Mouse (Mus musculus) mouse trophoblast stem cell (cell line): ENCODE results near the gene Pphln1.

Source experiments
- in situ Hi-C, 2 experiments: fragments of 300-500 bp; cut with MseI, MboI; formaldehyde crosslinking; loops; 2 replicates in 1 of 2; 3 replicates in 1 of 2; pipeline ENCODE4 v1.15.1; 2025

Gene Pphln1

GRCm38 (mm10) chr15:93502703-93503102 is 104.6 kb downstream of the Pphln1 start:
- in situ Hi-C loops: loop anchor here in 1 of 2 experiments (10.0 kb wide), 1 partner anchor 712 kb away; no protein-coding TSS in a partner anchor

DNA sequence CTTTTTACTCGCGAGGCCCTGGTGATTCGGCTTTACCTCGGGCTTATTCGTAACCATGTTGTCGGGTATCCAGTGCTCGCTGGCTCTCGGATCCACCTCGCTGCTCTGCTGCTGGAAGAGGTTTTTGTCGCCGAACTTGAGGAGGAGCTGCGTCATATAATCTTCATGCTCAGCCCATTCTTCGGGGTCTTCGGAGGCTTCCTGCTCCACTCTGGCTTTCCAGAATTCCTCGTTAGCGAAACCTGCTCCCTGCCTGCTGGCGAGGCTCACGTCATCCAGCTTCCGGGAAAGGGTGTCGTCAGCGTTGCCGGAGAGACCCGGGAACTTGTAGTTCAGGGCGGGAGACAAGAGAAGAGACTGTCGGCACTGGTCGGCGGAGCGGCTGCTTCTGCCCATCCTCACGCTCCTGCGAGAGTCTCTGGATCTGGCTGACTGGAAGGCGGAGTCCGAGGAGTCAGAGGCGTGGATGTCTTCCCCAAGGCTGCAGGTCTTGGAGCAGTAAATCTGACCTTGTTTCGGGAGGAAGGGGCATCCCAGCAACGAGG is 105.1 kb downstream of the Pphln1 start:
- in situ Hi-C loops: loop anchor here in 1 of 2 experiments (10.0 kb wide), 1 partner anchor 712 kb away; no protein-coding TSS in a partner anchor

DNA sequence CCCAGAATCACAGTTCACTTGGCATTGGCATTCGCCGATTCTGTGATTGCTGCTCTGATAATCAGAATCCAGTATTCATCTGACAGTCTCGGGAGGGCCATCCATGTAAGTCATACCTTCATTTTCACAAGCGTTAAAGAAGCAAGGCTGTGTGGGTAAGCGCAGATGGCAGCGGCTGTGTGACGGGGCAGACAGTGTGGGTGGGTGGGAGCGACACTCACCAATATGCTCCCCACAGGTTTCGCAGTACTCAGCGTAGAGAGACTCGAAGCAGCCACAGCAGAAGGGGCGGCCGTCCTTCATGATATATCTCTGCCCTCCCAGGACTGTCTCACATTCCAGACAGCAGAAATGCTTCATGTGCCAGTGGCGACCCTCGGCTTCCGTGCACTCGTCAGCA is 106.7 kb downstream of the Pphln1 start:
- in situ Hi-C loops: loop anchor here in 1 of 2 experiments (10.0 kb wide), 1 partner anchor 710 kb away; no protein-coding TSS in a partner anchor

GRCm38 (mm10) chr15:93510690-93511336 is 112.7 kb downstream of the Pphln1 start:
- in situ Hi-C loops: no loop called here

GRCm38 (mm10) chr15:93512437-93512836 is 114.3 kb downstream of the Pphln1 start:
- in situ Hi-C loops: no loop called here

- in situ Hi-C loops: no loop called here
Measured at GRCm38 (mm10) chr15:93513939-93514341, 115.8 kb downstream of the Pphln1 start.

- in situ Hi-C loops: no loop called here
Measured at GRCm38 (mm10) chr15:93515316-93515715, 117.2 kb downstream of the Pphln1 start.

DNA sequence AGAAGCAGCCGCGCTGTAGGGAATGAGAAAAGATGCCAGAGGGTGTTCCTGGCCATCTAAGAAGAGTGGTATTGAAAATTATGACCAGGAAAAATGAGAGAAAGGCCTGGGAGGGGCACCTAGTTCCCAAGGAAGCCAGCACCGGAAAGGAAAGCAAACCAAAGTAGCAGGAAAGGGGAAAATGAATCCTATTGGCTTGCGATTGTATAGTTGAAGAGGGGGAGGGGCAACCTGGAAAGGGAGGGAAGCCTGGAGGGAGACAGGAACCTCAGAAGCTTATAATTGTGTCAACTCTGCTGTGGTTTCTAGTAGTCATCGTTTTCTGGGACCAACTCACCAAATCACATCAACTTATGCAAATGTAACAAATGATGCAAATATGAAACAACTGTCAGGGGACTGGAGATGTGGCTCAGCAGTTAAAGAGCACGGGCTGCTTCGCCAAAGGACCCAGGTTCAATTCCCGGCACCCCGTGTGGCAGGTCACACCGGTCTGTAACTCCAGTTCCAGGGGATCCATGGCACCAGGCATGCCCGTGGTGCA is 118.9 kb downstream of the Pphln1 start:
- in situ Hi-C loops: no loop called here

- in situ Hi-C loops: no loop called here
Measured at GRCm38 (mm10) chr15:93518143-93518902, 120.2 kb downstream of the Pphln1 start.

- in situ Hi-C loops: no loop called here
Measured at GRCm38 (mm10) chr15:93518941-93519835, 121.0 kb downstream of the Pphln1 start.

DNA sequence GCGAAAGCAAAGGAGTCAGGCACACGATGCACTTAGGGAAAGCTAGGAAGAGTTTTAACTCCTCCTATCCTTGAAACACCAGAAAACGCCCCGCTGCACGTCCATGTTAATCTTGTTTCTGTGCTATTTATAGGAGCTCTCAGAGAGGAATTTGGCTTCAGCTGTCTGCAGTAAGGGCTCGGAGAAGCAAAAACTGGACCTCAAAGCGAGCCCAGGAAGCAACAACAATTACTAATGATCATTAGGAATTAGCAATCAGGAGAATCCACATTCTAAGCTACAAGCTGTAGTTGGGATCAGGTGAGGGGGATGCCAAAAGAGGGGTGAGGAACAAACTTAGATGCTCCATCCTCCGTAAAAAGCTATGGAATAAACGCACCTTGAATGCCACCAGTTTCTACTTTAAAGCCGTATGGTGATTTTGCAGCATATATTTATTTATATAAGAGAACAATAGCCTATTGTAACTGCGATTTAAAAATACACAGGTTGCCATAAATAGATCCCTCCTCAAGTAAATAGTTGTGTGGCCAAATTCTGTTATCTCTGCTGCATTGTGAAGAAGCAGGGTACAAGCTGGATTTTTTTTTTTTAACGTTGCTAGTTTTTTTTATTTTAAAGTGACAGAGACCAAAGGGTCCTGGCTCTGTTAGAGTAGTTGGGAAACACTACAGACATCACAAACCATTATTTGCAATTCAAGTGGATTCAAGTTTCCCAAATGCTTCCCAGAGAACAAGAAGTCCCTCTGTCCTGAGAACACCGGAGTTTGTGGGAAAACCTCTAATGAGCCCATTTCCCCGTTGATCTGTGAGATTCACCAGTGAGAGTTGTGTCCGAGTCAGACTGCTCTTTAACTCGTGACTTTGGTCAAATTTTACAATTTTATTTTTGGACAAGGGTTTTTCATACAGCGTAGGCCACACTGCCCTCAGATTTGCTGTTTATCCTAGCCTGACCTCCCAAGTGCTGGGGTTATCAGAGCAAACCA is 122.0 kb downstream of the Pphln1 start:
- in situ Hi-C loops: no loop called here

- in situ Hi-C loops: no loop called here
Measured at GRCm38 (mm10) chr15:93521088-93521786, 123.1 kb downstream of the Pphln1 start.

GRCm38 (mm10) chr15:93521787-93522180 is 123.6 kb downstream of the Pphln1 start:
- in situ Hi-C loops: no loop called here

- in situ Hi-C loops: no loop called here
Measured at GRCm38 (mm10) chr15:93525305-93525917, 127.3 kb downstream of the Pphln1 start.

- in situ Hi-C loops: no loop called here
Measured at GRCm38 (mm10) chr15:93529831-93530702, 131.9 kb downstream of the Pphln1 start.

DNA sequence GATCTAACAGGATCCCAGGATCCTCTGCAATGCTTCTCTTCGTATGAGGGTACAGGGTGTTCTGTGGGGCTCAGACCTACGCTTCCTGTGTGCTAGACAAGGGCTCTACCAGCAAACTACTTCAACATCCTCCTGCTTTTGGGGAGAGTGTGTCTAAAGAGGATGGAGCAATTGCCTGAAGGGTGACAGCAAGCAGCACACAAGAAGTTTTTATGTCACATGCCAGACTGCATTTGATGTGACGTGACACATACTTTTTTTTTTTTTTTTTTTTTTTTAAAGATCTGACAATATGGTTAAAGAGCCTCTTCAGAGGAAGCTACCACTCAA is 132.5 kb downstream of the Pphln1 start:
- in situ Hi-C loops: no loop called here

DNA sequence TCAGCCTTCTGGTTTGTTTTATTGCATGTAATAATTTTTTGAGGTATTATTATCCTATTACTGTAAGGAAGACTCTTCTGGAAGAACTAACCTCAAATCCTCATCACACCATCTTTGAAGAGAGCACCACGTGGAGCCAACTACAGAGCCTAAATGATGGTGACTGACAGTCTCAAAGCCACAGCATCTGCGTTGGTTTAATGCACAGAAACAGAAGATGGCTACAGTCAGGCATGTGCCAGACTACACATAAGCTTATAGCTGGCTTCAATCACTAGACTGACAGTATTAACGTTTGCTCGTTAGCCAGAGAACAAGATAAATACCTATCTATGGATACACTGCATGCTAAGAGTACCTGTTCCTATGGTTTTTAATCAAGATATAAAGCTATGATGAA is 138.0 kb downstream of the Pphln1 start:
- in situ Hi-C loops: no loop called here

- in situ Hi-C loops: no loop called here
Measured at GRCm38 (mm10) chr15:93537745-93538144, 139.6 kb downstream of the Pphln1 start.
